In genomic region chr12:70452726-70453645, GRCm38 (mm10) we compare ENCODE assay signal across 8 mouse cellular contexts. TPM values are rescaled to one million over a fixed set of nuclear protein-coding genes. Genes with fewer than 3 reads are reported as not detected.
DNase-seq lines count a peak whose midpoint lies in the region; ATAC-seq lines count a peak whose summit lies in the region.

Tmx1 (plus strand) TSS chr12:70453095.

- ATAC-seq in inflammation-experienced regulatory T-cells, adult 6 months: peak; percentile 98
- ATAC-seq in megakaryocyte-erythroid progenitor cell, adult 5-6 weeks (replicated peaks; ENCODE audit: low FRiP score, low TSS enrichment, poor library complexity, severe bottlenecking): peak; percentile 90

- peak; percentile 98 to 99 for DNase-seq in adrenal gland, adult (ENCODE audit: inconsistent age in 2 of 2, low spot score in 1 of 2)
- peak; percentile 96 for DNase-seq in embryo, embryonic 10.5 days (ENCODE audit: low spot score)
- DNase-seq in gastrocnemius, postnatal 14 days: peak; percentile 98
- DNase-seq in left cerebral cortex, postnatal 10 days (ENCODE audit: extremely low spot score in 1 of 2, low spot score in 2 of 2): peak; percentile 95 to 97
- DNase-seq in right cerebral cortex, postnatal 25 days: peak; percentile 97
- DNase-seq in urinary bladder, postnatal 4 days (ENCODE audit: low spot score in 2 of 2): peak; percentile 97 to 98

- intact Hi-C loops in gastrocnemius, postnatal 14 days (cut with DNase I; ENCODE audit: low total_unique reads): no loop called here
- intact Hi-C loops in left cerebral cortex, postnatal 10 days (cut with DNase I): no loop called here

RNA-seq across cellular contexts. Expression of gene Tmx1, which starts in this region (rescaled TPM):
- 1 to 10 TPM; 9.9 to 10.0 TPM for total RNA-seq in gastrocnemius, postnatal 14 days (2021)
- polyA plus RNA-seq in inflammation-experienced regulatory T-cells, adult 6 months (2017; shearing (Covaris generic)): 100 to 1,000 TPM; 114 to 126 (median 125) TPM
- total RNA-seq in left cerebral cortex, postnatal 10 days (2021): 10 to 100 TPM; 40.6 to 42.6 TPM
- 46.7 and 61.9 TPM in 2 replicates for total RNA-seq in megakaryocyte-erythroid progenitor cell, adult 5-6 weeks (2014; fragmentation: Nextera tagmentation)
- total RNA-seq in megakaryocyte-erythroid progenitor cell, adult 5-6 weeks (2017): 107 and 155 TPM in 2 replicates

Comparison
In these comparisons a context has a peak if more than half of its experiments do, and no peak if none do; other contexts are left out.
1. Peak in every context shown above with its lines: DNase-seq and ATAC-seq.